Mouse (Mus musculus) lung, embryonic 16.5 days (tissue): ENCODE results near the gene Anapc2. TPM values are rescaled to one million over a fixed set of nuclear protein-coding genes. Genes with fewer than 3 reads are reported as not detected.
A peak's percentile ranks its signal among the peaks of the same experiment; 100 is the strongest.

Source experiments
- ATAC-seq: fragments of 200-750 bp; cut with Nextera tagmentation; 2 replicates; pipeline ENCODE4 v1.8.0; 2017; ENCODE audit warnings: low read depth, mild to moderate bottlenecking, moderate library complexity
- H3K27ac ChIP-seq: fragments of 300-500 bp; sonication (generic); 2 replicates; pipeline ENCODE4 v1.5.1; 2014; ENCODE audit warnings: mild to moderate bottlenecking, control low read depth, low read length
- H3K27me3 ChIP-seq: fragments of 300-500 bp; sonication (generic); 2 replicates; pipeline ENCODE4 v1.6.1; 2014; ENCODE audit warnings: low read depth, low read length, mixed read lengths; ENCODE audit not compliant: control insufficient read depth, insufficient read depth
- H3K36me3 ChIP-seq: fragments of 300-500 bp; sonication (generic); 2 replicates; pipeline ENCODE4 v1.6.1; 2014; ENCODE audit warnings: low read length; ENCODE audit not compliant: control insufficient read depth, insufficient read depth
- H3K4me1 ChIP-seq: fragments of 300-500 bp; sonication (generic); replicated peaks from 2 replicates; pipeline ENCODE4 v1.6.1; 2014; ENCODE audit warnings: low read length, mixed read lengths; ENCODE audit not compliant: control insufficient read depth, insufficient read depth
- H3K4me2 ChIP-seq: fragments of 300-500 bp; sonication (generic); 2 replicates; pipeline ENCODE4 v1.6.1; 2014; ENCODE audit warnings: low read depth, low read length, control low read depth
- H3K4me3 ChIP-seq: fragments of 300-500 bp; sonication (generic); 2 replicates; pipeline ENCODE4 v1.5.1; 2014; ENCODE audit warnings: mild to moderate bottlenecking, low read length, control low read depth
- H3K9ac ChIP-seq: fragments of 300-500 bp; sonication (generic); 2 replicates; pipeline ENCODE4 v1.6.1; 2014; ENCODE audit warnings: low read length, control low read depth
- H3K9me3 ChIP-seq: fragments of 300-500 bp; sonication (generic); 2 replicates; pipeline ENCODE4 v1.6.1; 2016; ENCODE audit warnings: low read length; ENCODE audit not compliant: control insufficient read depth
- WGBS: fragments of 180-500 bp; shearing (Covaris S2); extraction: QIAGEN DNeasy Blood & Tissue Kit; methylation state at CpG from one replicate; pipeline ENCODE4 v1.1.7; 2014; 5-methylcytosine and 5-hydroxymethylcytosine counted together
- polyA plus RNA-seq: library from polyadenylated mRNA; unstranded; fragments of >200 nt; fragmentation: Nextera tagmentation; extraction: Ambion mirVana; gene quantifications from 2 replicates; pipeline ENCODE4 v1.2.1, GENCODE M21; 2015

Anapc2 gene
- polyA plus RNA-seq, 1 experiment from 2014 or later: 136 TPM

GRCm38 (mm10) chr2:25278928-25279882 is 6.9 kb downstream of the Anapc2 start:
- Histone ChIP-seq H3K9me3 (no peaks in the 10 kb centered on the region), H3K27ac (no peak overlapping the region), H3K36me3 (peaks cover 62% of the 10 kb centered on the region), H3K9ac (no peak overlapping the region), H3K4me3 (no peak overlapping the region), H3K4me2 (no peak overlapping the region), H3K27me3 (no peaks in the 10 kb centered on the region), H3K4me1 (no peaks in the 10 kb centered on the region)
- peak; percentile 47 for ATAC-seq
- WGBS: 57% methylated on average over 13 of the region's 13 CpGs

GRCm38 (mm10) chr2:25285551-25285950 is 13.3 kb downstream of the Anapc2 start:
- Histone ChIP-seq H3K9ac (no peak overlapping the region), H3K27me3 (peaks cover 21% of the 10 kb centered on the region), H3K4me2 (no peak overlapping the region), H3K4me1 (peaks cover 14% of the 10 kb centered on the region), H3K9me3 (no peaks in the 10 kb centered on the region), H3K4me3 (no peak overlapping the region), H3K36me3 (peaks cover 37% of the 10 kb centered on the region), H3K27ac (peak overlapping the region; percentile 92)
- 82% methylated on average over 2 of the region's 2 CpGs for WGBS
- no peak for ATAC-seq

DNA sequence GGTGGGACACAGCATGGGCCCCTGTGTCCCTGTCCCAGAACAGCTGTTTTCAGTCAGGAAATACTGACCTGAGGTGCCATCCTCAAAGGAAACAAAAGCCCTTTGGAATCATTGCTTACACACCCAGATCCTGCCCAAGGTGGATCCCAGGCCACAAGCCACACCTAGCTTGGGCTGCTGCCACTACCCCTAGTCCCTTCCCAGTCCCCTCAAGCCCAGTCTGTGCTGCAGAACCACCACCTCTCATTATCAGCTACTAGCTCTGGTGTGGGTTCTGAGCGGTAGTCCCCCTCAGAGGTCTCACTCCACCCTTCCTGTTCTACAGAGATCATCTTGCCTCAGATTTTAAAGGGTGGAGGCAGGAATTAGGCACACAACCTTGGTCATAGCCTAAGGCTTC is 14.0 kb downstream of the Anapc2 start:
- Histone ChIP-seq H3K4me1 (peaks cover 21% of the 10 kb centered on the region), H3K4me2 (peak overlapping the region; percentile 30; the same call in 1 of the 2 replicates), H3K9ac (peak overlapping the region; percentile 43; the same call in 1 of the 2 replicates), H3K9me3 (no peaks in the 10 kb centered on the region), H3K27me3 (peaks cover 29% of the 10 kb centered on the region), H3K36me3 (peaks cover 33% of the 10 kb centered on the region), H3K27ac (peak overlapping the region; percentile 92), H3K4me3 (no peak overlapping the region)
- peak; percentile 16; the same call in 1 of the 2 replicates for ATAC-seq
- WGBS: 68% methylated on average over 1 of the region's 1 CpGs

DNA sequence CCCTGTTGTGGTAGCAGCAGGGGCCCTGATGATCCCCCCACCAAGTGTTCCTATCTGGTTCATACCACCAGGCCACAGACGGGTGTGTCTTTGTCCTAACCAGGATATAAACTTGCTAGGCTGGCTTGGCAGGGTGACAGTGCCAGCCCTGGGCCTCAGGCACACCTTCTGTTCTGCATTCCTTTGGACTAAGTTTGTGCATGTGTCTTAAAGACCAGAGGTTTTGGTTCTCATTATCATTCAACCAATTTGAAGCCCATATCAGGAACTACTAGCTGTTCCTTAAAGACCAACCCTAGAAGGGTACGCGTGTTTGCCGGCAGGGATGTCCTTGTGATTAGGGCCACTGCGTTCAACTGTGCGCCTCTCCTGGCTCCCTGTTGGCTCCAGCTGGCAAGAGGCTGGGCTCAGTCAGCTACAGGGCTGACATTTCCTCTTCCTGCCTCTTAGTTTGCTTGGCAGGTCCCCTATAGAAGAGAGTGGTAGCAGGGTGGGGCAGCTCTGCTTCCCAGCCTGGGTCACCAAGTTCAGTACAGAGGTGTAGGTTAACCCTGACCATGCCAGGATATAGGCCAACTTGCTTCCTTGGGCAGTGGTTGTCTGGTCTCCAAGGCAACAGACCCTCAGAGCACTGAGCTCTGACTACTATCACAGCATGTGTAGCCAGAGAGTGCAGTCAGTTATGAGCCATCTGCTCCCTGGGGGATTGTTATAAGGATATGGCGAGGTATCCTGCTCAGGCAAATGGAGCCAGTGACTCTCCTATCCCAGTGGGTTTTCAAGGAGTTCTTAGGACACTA is 14.8 kb downstream of the Anapc2 start:
- Histone ChIP-seq H3K4me2 (peak overlapping the region; percentile 30), H3K9ac (no peak overlapping the region), H3K27ac (peak overlapping the region; percentile 92), H3K4me3 (no peak overlapping the region), H3K27me3 (peaks cover 36% of the 10 kb centered on the region), H3K36me3 (peaks cover 29% of the 10 kb centered on the region), H3K9me3 (no peaks in the 10 kb centered on the region), H3K4me1 (peaks cover 22% of the 10 kb centered on the region)
- 34% methylated on average over 7 of the region's 7 CpGs for WGBS
- peak; percentile 76 for ATAC-seq

DNA sequence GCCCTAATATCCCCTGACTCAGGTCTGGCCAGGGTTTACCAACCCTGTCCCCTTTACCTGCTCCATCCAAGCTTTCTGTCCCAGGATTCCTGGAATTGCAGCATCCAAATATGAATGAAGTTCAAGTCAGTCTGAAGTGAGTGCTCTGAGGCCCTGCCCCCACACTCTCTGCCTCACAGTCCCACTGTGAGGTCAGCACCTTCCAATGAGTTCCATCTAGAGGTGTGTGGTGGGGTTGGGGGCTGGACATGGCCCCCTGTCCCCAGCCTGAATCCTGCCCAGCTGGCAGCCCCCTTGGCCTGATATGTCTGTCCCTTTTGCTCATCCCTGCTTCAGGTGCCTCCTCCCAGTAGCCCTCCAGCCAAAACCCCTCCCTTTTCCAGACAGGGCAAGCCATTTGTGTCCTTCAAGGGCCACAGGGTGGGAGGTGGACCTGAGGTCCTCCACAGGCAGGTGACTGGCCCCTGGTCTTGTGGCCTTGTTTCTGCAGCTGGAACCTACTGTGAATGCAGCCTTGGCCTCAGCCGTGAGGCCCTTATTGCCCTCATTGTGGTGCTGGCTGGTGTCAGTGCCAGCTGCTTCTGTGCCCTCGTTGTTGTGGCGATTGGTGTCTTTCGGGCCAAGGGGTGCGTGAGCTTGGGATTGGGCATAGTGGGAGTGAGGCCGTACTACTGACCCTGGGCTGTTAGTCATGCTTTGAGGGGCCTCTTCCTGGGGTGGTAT is 15.8 kb downstream of the Anapc2 start, which contains the start of gene Tmem210:
Gene Tmem210, plus strand, starts transcription at position 219 of the 723 bp plus-strand sequence.
- ATAC-seq: no peak
- no peak within 1 kb of the TSS for H3K4me3 ChIP-seq
- no peaks in the 10 kb centered on the region for H3K9me3 ChIP-seq
- peaks cover 29% of the 10 kb centered on the region for H3K4me1 ChIP-seq
- WGBS: 82% methylated on average over 6 of the region's 6 CpGs
- no peak within 1 kb of the TSS for H3K9ac ChIP-seq
- peak within 1 kb of the TSS; percentile 92 for H3K27ac ChIP-seq
- peak within 1 kb of the TSS; percentile 30 for H3K4me2 ChIP-seq
- peaks cover 25% of the 10 kb centered on the region for H3K36me3 ChIP-seq
- H3K27me3 ChIP-seq: peaks cover 44% of the 10 kb centered on the region

DNA sequence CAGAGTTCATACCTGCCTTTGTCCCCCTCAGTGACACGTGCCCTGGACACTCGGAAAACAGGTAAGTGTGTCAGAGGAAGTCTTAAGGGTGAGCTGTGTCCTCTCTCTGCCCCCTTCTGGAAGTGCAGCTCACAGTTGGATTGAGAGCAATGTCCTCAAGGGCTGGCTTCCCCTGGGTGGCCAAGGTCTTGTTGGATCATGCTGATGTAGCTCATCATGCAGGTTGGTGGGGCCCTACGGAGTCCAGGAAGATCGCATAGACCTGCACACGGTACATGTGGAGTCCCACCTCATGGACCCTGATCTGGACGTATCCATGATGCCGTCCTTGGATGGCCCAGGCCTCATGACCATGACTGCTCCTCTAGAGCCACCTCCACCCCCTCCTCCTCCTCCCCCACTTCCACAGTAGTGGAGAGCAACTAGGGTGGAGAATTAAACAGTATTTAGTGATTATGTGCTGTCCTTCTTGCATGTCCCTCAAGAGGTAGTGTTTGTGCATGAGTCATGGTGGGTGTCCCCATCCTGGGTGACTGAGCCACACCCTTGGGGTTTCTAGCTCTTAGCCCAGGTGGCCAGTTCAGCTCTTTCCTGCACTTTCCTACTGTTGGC is 16.6 kb downstream of the Anapc2 start:
- no peaks in the 10 kb centered on the region for H3K9me3 ChIP-seq
- no peak overlapping the region for H3K9ac ChIP-seq
- H3K27ac ChIP-seq: no peak overlapping the region
- no peak overlapping the region for H3K4me3 ChIP-seq
- H3K4me1 ChIP-seq: peaks cover 29% of the 10 kb centered on the region
- 77% methylated on average over 7 of the region's 7 CpGs for WGBS
- H3K27me3 ChIP-seq: peaks cover 46% of the 10 kb centered on the region
- no peak for ATAC-seq
- H3K4me2 ChIP-seq: no peak overlapping the region
- H3K36me3 ChIP-seq: peaks cover 20% of the 10 kb centered on the region

- no peaks in the 10 kb centered on the region for H3K9me3 ChIP-seq
- ATAC-seq: no peak
- peak within 1 kb of the TSS; percentile 47 for H3K4me2 ChIP-seq
- peaks cover 29% of the 10 kb centered on the region for H3K4me1 ChIP-seq
- 8% methylated on average over 11 of the region's 11 CpGs for WGBS
- 0 out of 2 replicates have a peak within 1 kb of the TSS, but pooled peaks have one; percentile 4 for H3K27ac ChIP-seq
- peaks cover 13% of the 10 kb centered on the region for H3K36me3 ChIP-seq
- peak within 1 kb of the TSS; percentile 42 for H3K4me3 ChIP-seq
- peaks cover 46% of the 10 kb centered on the region for H3K27me3 ChIP-seq
- H3K9ac ChIP-seq: peak within 1 kb of the TSS; percentile 46; the same call in 1 of the 2 replicates
Measured at GRCm38 (mm10) chr2:25289651-25290050, 17.4 kb downstream of the Anapc2 start, which contains the start of gene Lrrc26. TSS of gene Lrrc26 (plus strand) at chr2:25289915.

GRCm38 (mm10) chr2:25290101-25290815 is 18.0 kb downstream of the Anapc2 start:
- peaks cover 7% of the 10 kb centered on the region for H3K36me3 ChIP-seq
- no peaks in the 10 kb centered on the region for H3K9me3 ChIP-seq
- H3K27me3 ChIP-seq: peaks cover 46% of the 10 kb centered on the region
- peak overlapping the region; percentile 46; the same call in 1 of the 2 replicates for H3K9ac ChIP-seq
- peak overlapping the region; percentile 42 for H3K4me3 ChIP-seq
- no peak for ATAC-seq
- H3K4me1 ChIP-seq: peaks cover 29% of the 10 kb centered on the region
- H3K4me2 ChIP-seq: peak overlapping the region; percentile 47
- no peak overlapping the region for H3K27ac ChIP-seq
- 2% methylated on average over 54 of the region's 54 CpGs for WGBS
